Mouse (Mus musculus): ENCODE data around the gene Fermt1. TPM values are rescaled to one million over a fixed set of nuclear protein-coding genes. Genes with fewer than 3 reads are reported as not detected.

Fermt1 gene
- total and polyA plus RNA-seq, 2 experiments from 2014 or later = not detected

DNA sequence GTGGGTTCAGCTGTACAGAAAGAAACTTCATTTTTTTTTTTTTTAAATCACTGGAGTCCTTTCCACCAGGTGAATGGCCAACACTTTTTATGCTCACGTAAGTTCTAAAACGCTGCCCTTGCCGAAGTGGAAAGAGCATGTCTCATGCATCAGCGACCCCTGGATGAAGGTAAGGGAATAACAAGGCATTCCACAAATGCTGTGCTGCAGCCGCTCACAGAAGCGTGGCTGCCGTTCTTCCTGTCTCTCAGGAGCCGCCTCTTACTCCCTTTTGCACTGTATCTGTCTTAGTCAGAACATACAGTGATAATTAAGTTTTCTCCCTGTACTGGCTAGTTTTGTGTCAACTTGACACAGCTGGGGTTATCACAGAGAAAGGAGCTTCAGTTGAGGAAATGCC is 6.5 kb upstream of the Fermt1 start:
- WGBS = under 1% methylated on average over 8 of the region's 8 CpGs

DNA sequence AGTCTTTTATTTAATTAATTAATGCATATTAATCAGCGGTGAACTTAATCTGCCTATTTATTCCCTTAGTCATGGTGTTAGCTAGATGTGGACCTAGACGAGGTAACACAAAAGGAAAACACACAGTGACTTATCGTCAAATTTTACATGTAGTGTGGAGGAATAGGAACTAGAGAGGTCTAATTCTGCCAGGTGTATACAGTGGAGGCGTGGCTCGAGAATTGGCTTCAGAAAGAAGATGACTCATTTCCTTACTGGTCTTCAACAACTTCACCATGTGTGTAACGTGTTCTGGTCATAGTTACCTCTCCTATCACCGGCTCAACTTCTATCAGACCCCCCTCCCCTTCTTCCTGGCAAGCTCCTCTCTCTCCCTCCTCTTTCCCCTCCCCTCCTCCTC is 2.5 kb upstream of the Fermt1 start:
- Histone ChIP-seq H3K4me1 (ENCODE audit: insufficient read depth) (no peaks in the 10 kb centered on the region; the same call in 1 of the 2 replicates), H3K4me2 (ENCODE audit: low read depth) (no peak overlapping the region), H3K36me3 (ENCODE audit: insufficient read depth) (no peaks in the 10 kb centered on the region), H3K4me3 (ENCODE audit: low read depth, low read length) (no peak overlapping the region), H3K27ac (ENCODE audit: low read depth, low read length) (no peak overlapping the region), H3K27me3 (ENCODE audit: insufficient read depth, low read length) (peaks cover 27% of the 10 kb centered on the region), H3K9me3 (ENCODE audit: low read length) (no peaks in the 10 kb centered on the region), H3K9ac (no peak overlapping the region)
- DNase-seq (no peak), ATAC-seq (no peak)
- WGBS = 72% methylated on average over 7 of the region's 7 CpGs
- no peak for TF ChIP-seq CTCF (IDR thresholded peaks at IDR 0.05; ENCODE audit: low read depth)

More for the DNA sequence above, 6.5 kb upstream of the Fermt1 start:
- H3K4me2 ChIP-seq (ENCODE audit: low read depth) = no peak overlapping the region
- ATAC-seq = peak; percentile 65
- no peaks in the 10 kb centered on the region for H3K4me1 ChIP-seq (ENCODE audit: insufficient read depth)
- peaks cover 3% of the 10 kb centered on the region; the same call in 1 of the 2 replicates for H3K27me3 ChIP-seq (ENCODE audit: insufficient read depth, low read length)
- TF ChIP-seq CTCF (IDR thresholded peaks at IDR 0.05; ENCODE audit: low read depth) = peak; percentile 80
- H3K9ac ChIP-seq = no peak overlapping the region
- H3K4me3 ChIP-seq (ENCODE audit: low read depth, low read length) = no peak overlapping the region
- H3K36me3 ChIP-seq (ENCODE audit: insufficient read depth) = no peaks in the 10 kb centered on the region
- peak; percentile 61 for DNase-seq
- H3K9me3 ChIP-seq (ENCODE audit: low read length) = no peaks in the 10 kb centered on the region
- H3K27ac ChIP-seq (ENCODE audit: low read depth, low read length) = no peak overlapping the region

DNA sequence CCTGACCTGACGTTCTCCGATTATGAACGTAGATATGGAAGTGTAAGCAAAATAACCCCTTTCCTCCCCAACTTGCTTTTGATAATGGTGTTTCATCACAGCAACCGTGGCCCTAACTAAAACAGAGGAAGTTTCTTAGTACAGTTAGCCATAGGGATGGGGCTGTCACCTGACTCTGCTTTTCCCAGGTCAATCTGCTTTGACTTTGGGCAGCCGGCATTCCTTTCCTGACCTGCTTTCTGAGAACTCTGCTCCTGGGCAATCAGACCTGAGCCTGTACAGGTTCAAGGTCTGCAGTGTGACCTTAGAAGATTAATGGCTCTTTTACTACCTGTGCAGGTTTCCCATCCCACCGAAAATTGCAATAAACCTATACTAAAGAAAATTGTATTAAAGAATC is 1.3 kb upstream of the Fermt1 start:
- 87% methylated on average over 6 of the region's 6 CpGs for WGBS
- Histone ChIP-seq H3K4me2 (ENCODE audit: low read depth) (no peak overlapping the region), H3K27me3 (ENCODE audit: insufficient read depth, low read length) (peaks cover 27% of the 10 kb centered on the region), H3K9me3 (ENCODE audit: low read length) (no peaks in the 10 kb centered on the region), H3K4me1 (ENCODE audit: insufficient read depth) (no peaks in the 10 kb centered on the region; the same call in 1 of the 2 replicates), H3K4me3 (ENCODE audit: low read depth, low read length) (no peak overlapping the region), H3K27ac (ENCODE audit: low read depth, low read length) (no peak overlapping the region), H3K9ac (no peak overlapping the region), H3K36me3 (ENCODE audit: insufficient read depth) (no peaks in the 10 kb centered on the region)
- no peak for DNase-seq
- TF ChIP-seq CTCF (IDR thresholded peaks at IDR 0.05; ENCODE audit: low read depth) = no peak
- ATAC-seq = no peak

DNA sequence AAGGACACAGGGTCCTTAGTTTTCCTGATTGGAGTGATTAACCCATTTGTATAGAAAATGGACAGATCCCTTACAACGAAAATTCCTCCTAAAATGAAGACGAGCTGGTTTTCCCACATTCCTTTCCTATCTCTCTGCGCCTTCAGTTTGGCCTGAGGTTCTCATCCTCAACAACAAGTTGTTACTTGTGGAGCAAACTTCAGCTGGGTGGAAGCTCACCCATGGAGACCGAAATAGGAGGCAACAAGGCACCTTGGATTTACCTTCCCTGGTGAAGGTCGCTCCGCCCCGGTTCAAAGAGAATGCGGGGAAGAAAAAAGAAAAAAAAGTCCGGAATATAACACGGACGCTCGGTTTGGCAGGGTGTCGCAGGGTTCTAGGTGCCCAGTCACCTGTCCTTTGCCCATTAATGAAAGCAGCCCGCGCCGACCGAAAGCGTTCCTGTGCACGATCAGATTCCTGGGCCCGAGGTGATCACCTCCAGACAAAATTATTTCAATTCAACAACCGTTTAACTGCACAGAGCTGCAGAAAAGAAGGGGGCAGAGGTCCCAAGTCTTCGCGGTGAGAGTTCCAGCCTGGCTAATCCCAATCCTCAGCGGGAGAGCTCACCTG is 888 bp downstream of the Fermt1 start:
- 6% methylated on average over 24 of the region's 24 CpGs for WGBS
- TF ChIP-seq CTCF (IDR thresholded peaks at IDR 0.05; ENCODE audit: low read depth) = no peak
- Histone ChIP-seq H3K9me3 (ENCODE audit: low read length) (no peaks in the 10 kb centered on the region), H3K9ac (peak overlapping the region; percentile 22; the same call in 1 of the 2 replicates), H3K4me2 (ENCODE audit: low read depth) (peak overlapping the region; percentile 53), H3K4me3 (ENCODE audit: low read depth, low read length) (peak overlapping the region; percentile 29), H3K27ac (ENCODE audit: low read depth, low read length) (no peak overlapping the region), H3K4me1 (ENCODE audit: insufficient read depth) (no peaks in the 10 kb centered on the region; the same call in 1 of the 2 replicates), H3K36me3 (ENCODE audit: insufficient read depth) (no peaks in the 10 kb centered on the region), H3K27me3 (ENCODE audit: insufficient read depth, low read length) (peaks cover 27% of the 10 kb centered on the region)
- ATAC-seq = no peak
- DNase-seq = peak; percentile 27

DNA sequence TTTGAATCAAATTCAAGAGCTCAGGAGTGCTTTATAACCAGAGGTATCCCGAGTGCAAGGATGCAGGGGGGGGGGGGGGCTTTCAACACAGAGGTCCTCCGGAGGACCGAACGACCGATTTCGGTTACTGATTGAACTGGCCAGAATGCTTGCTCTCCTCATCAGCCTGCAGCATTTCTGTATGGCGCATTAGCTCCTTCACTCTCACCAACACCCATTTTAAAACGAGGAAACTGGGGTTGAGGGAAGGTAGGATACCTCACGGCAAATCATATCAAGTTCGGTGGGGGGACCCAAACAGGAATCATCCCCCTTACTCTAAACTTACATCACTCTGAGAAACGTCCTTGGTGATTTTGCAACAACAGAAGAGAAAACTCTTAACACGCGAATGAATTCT is 1.7 kb downstream of the Fermt1 start:
- H3K4me3 ChIP-seq (ENCODE audit: low read depth, low read length) = no peak overlapping the region
- 44% methylated on average over 13 of the region's 13 CpGs for WGBS
- no peaks in the 10 kb centered on the region for H3K36me3 ChIP-seq (ENCODE audit: insufficient read depth)
- DNase-seq (no peak), ATAC-seq (no peak)
- H3K9me3 ChIP-seq (ENCODE audit: low read length) = no peaks in the 10 kb centered on the region
- no peak overlapping the region for H3K4me2 ChIP-seq (ENCODE audit: low read depth)
- no peak overlapping the region for H3K9ac ChIP-seq
- H3K4me1 ChIP-seq (ENCODE audit: insufficient read depth) = no peaks in the 10 kb centered on the region; the same call in 1 of the 2 replicates
- no peak for TF ChIP-seq CTCF (IDR thresholded peaks at IDR 0.05; ENCODE audit: low read depth)
- H3K27ac ChIP-seq (ENCODE audit: low read depth, low read length) = no peak overlapping the region
- H3K27me3 ChIP-seq (ENCODE audit: insufficient read depth, low read length) = peaks cover 27% of the 10 kb centered on the region

DNA sequence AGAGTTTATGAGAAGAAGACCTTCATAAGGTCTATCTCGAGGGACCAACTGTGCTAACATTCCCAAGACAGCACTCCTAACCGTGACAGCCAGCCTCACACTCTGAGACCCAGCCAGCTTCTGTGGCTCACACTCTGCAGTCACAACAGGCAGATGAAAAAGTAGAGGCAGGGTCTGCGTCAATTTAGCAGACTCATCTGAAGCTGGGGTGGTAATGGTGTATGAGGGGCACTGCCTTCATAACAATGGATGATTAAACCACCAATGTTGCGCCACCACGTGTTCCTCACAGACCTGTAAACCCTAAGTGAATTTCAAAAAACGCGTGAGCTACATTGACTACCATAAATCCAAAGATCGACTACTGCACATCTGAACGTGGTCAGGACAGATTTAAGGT is 2.1 kb downstream of the Fermt1 start:
- no peaks in the 10 kb centered on the region; the same call in 1 of the 2 replicates for H3K4me1 ChIP-seq (ENCODE audit: insufficient read depth)
- no peak overlapping the region for H3K27ac ChIP-seq (ENCODE audit: low read depth, low read length)
- DNase-seq (no peak), ATAC-seq (no peak)
- H3K4me2 ChIP-seq (ENCODE audit: low read depth) = no peak overlapping the region
- no peak overlapping the region for H3K4me3 ChIP-seq (ENCODE audit: low read depth, low read length)
- 59% methylated on average over 9 of the region's 9 CpGs for WGBS
- peaks cover 27% of the 10 kb centered on the region for H3K27me3 ChIP-seq (ENCODE audit: insufficient read depth, low read length)
- no peak overlapping the region for H3K9ac ChIP-seq
- no peaks in the 10 kb centered on the region for H3K36me3 ChIP-seq (ENCODE audit: insufficient read depth)
- TF ChIP-seq CTCF (IDR thresholded peaks at IDR 0.05; ENCODE audit: low read depth) = no peak
- H3K9me3 ChIP-seq (ENCODE audit: low read length) = no peaks in the 10 kb centered on the region

DNA sequence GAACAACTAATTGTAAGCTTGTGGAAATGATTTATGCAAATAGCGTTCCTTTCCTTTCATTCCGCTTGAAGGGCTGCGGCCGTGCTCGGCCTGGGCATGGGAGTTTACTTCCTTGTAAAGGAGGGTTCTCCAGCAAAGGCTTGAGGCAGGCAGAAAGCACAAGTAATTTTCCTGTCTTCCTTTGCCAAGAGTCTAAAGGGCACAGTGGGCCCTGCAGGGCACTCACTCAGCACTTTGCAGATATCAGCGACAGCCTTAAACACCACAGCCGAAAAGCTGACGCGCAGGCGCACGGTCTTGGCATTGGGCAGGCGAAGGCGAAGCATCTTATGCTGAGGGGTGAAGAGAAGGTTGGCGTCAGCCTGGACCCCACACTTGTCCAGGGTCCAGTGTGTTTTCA is 6.7 kb downstream of the Fermt1 start:
- peaks cover 3% of the 10 kb centered on the region for H3K27me3 ChIP-seq (ENCODE audit: insufficient read depth, low read length)
- no peak overlapping the region for H3K4me2 ChIP-seq (ENCODE audit: low read depth)
- H3K4me1 ChIP-seq (ENCODE audit: insufficient read depth) = no peaks in the 10 kb centered on the region
- no peak for TF ChIP-seq CTCF (IDR thresholded peaks at IDR 0.05; ENCODE audit: low read depth)
- ATAC-seq (no peak), DNase-seq (no peak)
- H3K9me3 ChIP-seq (ENCODE audit: low read length) = no peaks in the 10 kb centered on the region
- no peak overlapping the region for H3K9ac ChIP-seq
- no peak overlapping the region for H3K27ac ChIP-seq (ENCODE audit: low read depth, low read length)
- no peaks in the 10 kb centered on the region for H3K36me3 ChIP-seq (ENCODE audit: insufficient read depth)
- H3K4me3 ChIP-seq (ENCODE audit: low read depth, low read length) = no peak overlapping the region
- 60% methylated on average over 14 of the region's 14 CpGs for WGBS
